Mouse (Mus musculus): ENCODE data around the gene Gm5728.
"Not testable (repeated sequence)": the region's sequence is repeated elsewhere in the genome, so short reads cannot be mapped to it uniquely, and the experiment has no call there.

Gene Gm5728

GRCm38 (mm10) chr7:20375310-20375709, at the start of gene Gm5728:
TSS of gene Gm5728 (minus strand) at chr7:20375410.
- not testable (repeated sequence) for DNase-seq

- not testable (repeated sequence) for DNase-seq
Measured at GRCm38 (mm10) chr7:20417642-20418041, 42.4 kb upstream of the Gm5728 start, which contains the start of gene Vmn1r100. TSS of gene Vmn1r100 (plus strand) at chr7:20417942.

- DNase-seq = not testable (repeated sequence)
Measured at GRCm38 (mm10) chr7:20333965-20334364, 41.2 kb downstream of the Gm5728 start, which contains the start of gene Gm4133. TSS of gene Gm4133 (minus strand) at chr7:20334065.
